Mouse (Mus musculus): ENCODE results near the gene Tgfa.

The Tgfa gene

GRCm38 (mm10) chr6:86194941-86195932 lies at the start of gene Tgfa:
Gene Tgfa, plus strand, starts transcription at chr6:86195223.
- no peak for DNase-seq (ENCODE audit: low read depth, low spot score)

- no peak for DNase-seq (ENCODE audit: low read depth, low spot score)
Observed at GRCm38 (mm10) chr6:86148518-86148917, 46.5 kb upstream of the Tgfa start.

- no peak for DNase-seq (ENCODE audit: low read depth, low spot score)
Observed at GRCm38 (mm10) chr6:86149001-86149400, 46.0 kb upstream of the Tgfa start.

- no peak for DNase-seq (ENCODE audit: low read depth, low spot score)
Observed at GRCm38 (mm10) chr6:86152676-86153075, 42.3 kb upstream of the Tgfa start.

- peak; percentile 27 for DNase-seq (ENCODE audit: low read depth, low spot score)
Observed at GRCm38 (mm10) chr6:86153436-86153990, 41.5 kb upstream of the Tgfa start.

GRCm38 (mm10) chr6:86154006-86154405 lies 41.0 kb upstream of the Tgfa start:
- no peak for DNase-seq (ENCODE audit: low read depth, low spot score)

GRCm38 (mm10) chr6:86154481-86154880 lies 40.5 kb upstream of the Tgfa start:
- no peak for DNase-seq (ENCODE audit: low read depth, low spot score)

- DNase-seq (ENCODE audit: low read depth, low spot score), result no peak
Observed at GRCm38 (mm10) chr6:86157253-86158234, 37.5 kb upstream of the Tgfa start.

- no peak for DNase-seq (ENCODE audit: low read depth, low spot score)
Observed at GRCm38 (mm10) chr6:86160878-86161277, 34.1 kb upstream of the Tgfa start.

GRCm38 (mm10) chr6:86161586-86161985 lies 33.4 kb upstream of the Tgfa start:
- no peak for DNase-seq (ENCODE audit: low read depth, low spot score)

- no peak for DNase-seq (ENCODE audit: low read depth, low spot score)
Observed at GRCm38 (mm10) chr6:86164028-86164427, 31.0 kb upstream of the Tgfa start.

GRCm38 (mm10) chr6:86166426-86166825 lies 28.6 kb upstream of the Tgfa start:
- no peak for DNase-seq (ENCODE audit: low read depth, low spot score)

GRCm38 (mm10) chr6:86167851-86168250 lies 27.2 kb upstream of the Tgfa start:
- DNase-seq (ENCODE audit: low read depth, low spot score), result no peak

- no peak for DNase-seq (ENCODE audit: low read depth, low spot score)
Observed at GRCm38 (mm10) chr6:86169166-86169565, 25.9 kb upstream of the Tgfa start.

- no peak for DNase-seq (ENCODE audit: low read depth, low spot score)
Observed at GRCm38 (mm10) chr6:86176236-86176635, 18.8 kb upstream of the Tgfa start.

- no peak for DNase-seq (ENCODE audit: low read depth, low spot score)
Observed at GRCm38 (mm10) chr6:86176721-86177120, 18.3 kb upstream of the Tgfa start.

- no peak for DNase-seq (ENCODE audit: low read depth, low spot score)
Observed at GRCm38 (mm10) chr6:86177331-86177982, 17.6 kb upstream of the Tgfa start.

GRCm38 (mm10) chr6:86180617-86181016 lies 14.4 kb upstream of the Tgfa start:
- DNase-seq (ENCODE audit: low read depth, low spot score), result no peak

GRCm38 (mm10) chr6:86182016-86182415 lies 13.0 kb upstream of the Tgfa start:
- no peak for DNase-seq (ENCODE audit: low read depth, low spot score)

- DNase-seq (ENCODE audit: low read depth, low spot score), result no peak
Observed at GRCm38 (mm10) chr6:86182626-86183025, 12.4 kb upstream of the Tgfa start.
